Mouse (Mus musculus) neutrophil, adult 59 days (primary cell): ENCODE measurements around the gene Egfl6. TPM values are rescaled to one million over a fixed set of nuclear protein-coding genes. Genes with fewer than 3 reads are reported as not detected.

Experiments
- total RNA-seq, 2 experiments: library from RNA; stranded (reverse); gene quantifications; 1 replicate in 1 of 2; 2 replicates in 1 of 2; pipeline ENCODE4 v1.2.4; 2023

Gene Egfl6
- total RNA-seq, result under 1 TPM in 1 of 2 experiments, not detected in 1; 0.18 TPM

GRCm38 (mm10) chrX:166584947-166585824 is at the start of gene Egfl6:
Gene Egfl6 (minus strand): TSS chrX:166585720.

GRCm38 (mm10) chrX:166518345-166518744 is 67.2 kb downstream of the Egfl6 start, which contains the start of gene Tceanc:
Gene Tceanc (minus strand): TSS chrX:166518567.

GRCm38 (mm10) chrX:166479365-166479983 is 106.0 kb downstream of the Egfl6 start, which contains the start of gene Rab9:
Gene Rab9 (minus strand): TSS chrX:166479867.

Other genes starting within 250 kb of the Egfl6 start
- gene Trappc2, start 145.1 kb downstream of the Egfl6 start, total RNA-seq, result 1 to 10 TPM; 7.1 to 9.7 TPM
- gene Ofd1, start 145.0 kb downstream of the Egfl6 start, total RNA-seq, result 1 to 10 TPM; 7.3 to 7.8 TPM
- 10 to 100 TPM; 16.2 to 16.8 TPM for gene Rab9, start 105.9 kb downstream of the Egfl6 start, total RNA-seq
- gene Tceanc, start 67.2 kb downstream of the Egfl6 start, total RNA-seq, result 1 to 10 TPM; 6.0 to 6.6 TPM